ENCODE assay signal across 12 mouse cellular contexts in the genomic region with DNA sequence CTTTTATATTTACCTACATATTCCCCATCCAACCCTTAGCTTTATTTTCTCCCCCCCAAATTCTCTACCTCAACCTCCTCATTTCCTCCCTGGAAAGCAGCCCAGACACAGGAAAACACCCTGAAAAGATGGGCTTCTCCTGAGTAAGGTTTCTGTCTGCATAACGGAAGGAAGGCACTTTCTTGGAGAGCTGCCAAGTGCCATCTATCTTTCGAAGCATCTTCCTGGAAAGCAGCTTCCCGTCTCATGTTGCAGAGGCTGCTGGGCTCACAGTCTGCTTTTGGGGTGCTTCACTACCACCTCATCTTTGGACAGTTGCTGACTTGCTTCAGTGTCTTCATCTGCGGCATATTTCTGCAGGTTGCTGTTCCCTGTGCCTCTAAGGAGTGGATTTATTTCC.
DNase-seq lines count a peak whose midpoint lies in the region; ATAC-seq and TF ChIP-seq lines count a peak whose summit lies in the region.
"Had no signal": no experiment of that assay in that cellular context is flagged by ENCODE, and none has a peak within 500 bp of the region (broad histone marks: within the 10 kb centered on the region; RNA-seq: fewer than 3 reads in every experiment).

No protein-coding gene starts in this region.

- H3K9me3 ChIP-seq in hindbrain, postnatal 0 days (ENCODE audit: low read length) = 0 out of 2 replicates have a peak, but pooled peaks cover 3% of the 10 kb centered on the region
- H3K9me3 ChIP-seq in hindbrain, embryonic 16.5 days (ENCODE audit: control insufficient read depth, low read length) = no peaks in the 10 kb centered on the region; the same call in 1 of the 2 replicates
- H3K9me3 ChIP-seq in embryonic facial prominence, embryonic 10.5 days = peaks cover 5% of the 10 kb centered on the region; the same call in 1 of the 2 replicates
- no peaks in the 10 kb centered on the region; the same call in 1 of the 2 replicates for H3K9me3 ChIP-seq in neural tube, embryonic 15.5 days (replicated peaks)

- ATAC-seq in hindbrain, postnatal 0 days = no peak
- no peak; the same call in 1 of the 2 replicates for ATAC-seq in hindbrain, embryonic 16.5 days
- ATAC-seq in neural tube, embryonic 15.5 days (ENCODE audit: low FRiP score) = no peak
- ATAC-seq: intestine, postnatal 0 days; Patski had no signal

- TF ChIP-seq CTCF in hindbrain, postnatal 0 days (IDR thresholded peaks at IDR 0.05; ENCODE audit: low read depth) = no peak
- no peak for TF ChIP-seq CTCF in thymus, adult 2 months (IDR thresholded peaks at IDR 0.05; ENCODE audit: borderline replicate concordance, control insufficient read depth, extremely low read depth, insufficient read depth, low read length, poor library complexity)

- H3K4me1 ChIP-seq in hindbrain, postnatal 0 days (ENCODE audit: insufficient read depth, low read length) = no peaks in the 10 kb centered on the region
- H3K4me1 ChIP-seq in hindbrain, embryonic 16.5 days (ENCODE audit: control insufficient read depth, insufficient read depth, low read depth, low read length) = no peaks in the 10 kb centered on the region; the same call in 1 of the 2 replicates
- peaks cover 3% of the 10 kb centered on the region for H3K4me1 ChIP-seq in thymus, adult 2 months (replicated peaks; ENCODE audit: control insufficient read depth, insufficient read depth, low read length)
- H3K4me1 ChIP-seq in embryonic facial prominence, embryonic 10.5 days = no peaks in the 10 kb centered on the region
- 0 out of 2 replicates have a peak, but pooled peaks cover 3% of the 10 kb centered on the region for H3K4me1 ChIP-seq in neural tube, embryonic 15.5 days

- H3K4me2 ChIP-seq in hindbrain, postnatal 0 days (ENCODE audit: low read depth, low read length) = no peak overlapping the region
- H3K4me2 ChIP-seq in hindbrain, embryonic 16.5 days (ENCODE audit: low read length) = no peak overlapping the region
- H3K4me2 ChIP-seq in neural tube, embryonic 15.5 days = no peak overlapping the region
- H3K4me2 ChIP-seq: heart, embryonic 11.5 days; liver, embryonic 11.5 days had no signal

- no peak overlapping the region for H3K4me3 ChIP-seq in hindbrain, postnatal 0 days (ENCODE audit: low read length)
- no peak overlapping the region for H3K4me3 ChIP-seq in hindbrain, embryonic 16.5 days (ENCODE audit: low read length)
- no peak overlapping the region for H3K4me3 ChIP-seq in thymus, adult 2 months (ENCODE audit: control insufficient read depth, insufficient read depth, low read length)
- H3K4me3 ChIP-seq in embryonic facial prominence, embryonic 10.5 days = no peak overlapping the region
- no peak overlapping the region for H3K4me3 ChIP-seq in neural tube, embryonic 15.5 days (replicated peaks)

- H3K27ac ChIP-seq in hindbrain, postnatal 0 days = no peak overlapping the region
- no peak overlapping the region for H3K27ac ChIP-seq in hindbrain, embryonic 16.5 days (ENCODE audit: low read depth, low read length)
- no peak overlapping the region for H3K27ac ChIP-seq in thymus, adult 2 months (ENCODE audit: control insufficient read depth, insufficient read depth, low read length)
- H3K27ac ChIP-seq in embryonic facial prominence, embryonic 10.5 days (replicated peaks) = no peak overlapping the region
- 0 out of 2 replicates have a peak overlapping the region, but pooled peaks have one; percentile 9 for H3K27ac ChIP-seq in neural tube, embryonic 15.5 days (replicated peaks)

- peak; percentile 63 for DNase-seq in hindbrain, postnatal 0 days (ENCODE audit: low spot score)
- peak; percentile 9 for DNase-seq in thymus, adult 2 months
- DNase-seq in thymus, postnatal 25 days = no peak
- DNase-seq in embryonic facial prominence, embryonic 10.5 days (ENCODE audit: low spot score) = peak; percentile 3
- no peak for DNase-seq in urinary bladder, adult 2 months (ENCODE audit: low spot score)
- no peak for DNase-seq in spleen, postnatal 14 days (ENCODE audit: low spot score in 2 of 2)

- H3K36me3 ChIP-seq in hindbrain, postnatal 0 days (ENCODE audit: insufficient read depth, low read length) = no peaks in the 10 kb centered on the region
- no peaks in the 10 kb centered on the region for H3K36me3 ChIP-seq in hindbrain, embryonic 16.5 days (ENCODE audit: control insufficient read depth, insufficient read depth, low read length)
- no peaks in the 10 kb centered on the region for H3K36me3 ChIP-seq in thymus, adult 2 months (ENCODE audit: control insufficient read depth, insufficient read depth, low read length)
- H3K36me3 ChIP-seq in embryonic facial prominence, embryonic 10.5 days (replicated peaks) = no peaks in the 10 kb centered on the region
- H3K36me3 ChIP-seq in neural tube, embryonic 15.5 days = no peaks in the 10 kb centered on the region

- H3K9ac ChIP-seq in hindbrain, postnatal 0 days (replicated peaks; ENCODE audit: low read length) = no peak overlapping the region
- H3K9ac ChIP-seq in hindbrain, embryonic 16.5 days (ENCODE audit: low read depth, low read length) = no peak overlapping the region
- no peak overlapping the region for H3K9ac ChIP-seq in neural tube, embryonic 15.5 days (replicated peaks)

- TF ChIP-seq POLR2A in thymus, adult 2 months (IDR thresholded peaks at IDR 0.05; ENCODE audit: control insufficient read depth, extremely low read depth, insufficient read depth, low read length, poor library complexity) = no peak

- no peaks in the 10 kb centered on the region for H3K27me3 ChIP-seq in hindbrain, postnatal 0 days (ENCODE audit: insufficient read depth, low read length)
- no peaks in the 10 kb centered on the region for H3K27me3 ChIP-seq in hindbrain, embryonic 16.5 days (replicated peaks; ENCODE audit: control insufficient read depth, insufficient read depth, low read length)
- no peaks in the 10 kb centered on the region for H3K27me3 ChIP-seq in thymus, adult 2 months (ENCODE audit: control insufficient read depth, insufficient read depth, low read length)
- no peaks in the 10 kb centered on the region for H3K27me3 ChIP-seq in embryonic facial prominence, embryonic 10.5 days (replicated peaks; ENCODE audit: low read depth, poor library complexity, severe bottlenecking)
- no peaks in the 10 kb centered on the region for H3K27me3 ChIP-seq in neural tube, embryonic 15.5 days (replicated peaks)
- H3K27me3 ChIP-seq: Patski had no signal

- 30% methylated on average over 4 of the region's 4 CpGs for WGBS in hindbrain, postnatal 0 days
- WGBS in hindbrain, embryonic 16.5 days = 35% methylated on average over 4 of the region's 4 CpGs
- 15% methylated on average over 4 of the region's 4 CpGs for WGBS in thymus, adult 2 months
- WGBS in embryonic facial prominence, embryonic 10.5 days = 83% methylated on average over 4 of the region's 4 CpGs
- 30% methylated on average over 4 of the region's 4 CpGs for WGBS in neural tube, embryonic 15.5 days

Comparison
In these comparisons a context has a peak if more than half of its experiments do, and no peak if none do; other contexts are left out.
1. DNase-seq: peak in hindbrain, postnatal 0 days (single experiment), thymus, adult 2 months (single experiment) and embryonic facial prominence, embryonic 10.5 days (single experiment); none in thymus, postnatal 25 days (single experiment), urinary bladder, adult 2 months (single experiment) and spleen, postnatal 14 days (0 of 2).